Mouse (Mus musculus): ENCODE data around the gene Ube2s.
"Not testable (repeated sequence)": the region's sequence is repeated elsewhere in the genome, so short reads cannot be mapped to it uniquely, and the experiment has no call there.

Ube2s gene

GRCm38 (mm10) chr7:4820925-4821324, 8.5 kb upstream of the Ube2s start:
- not testable (repeated sequence) for DNase-seq (ENCODE audit: low spot score)

GRCm38 (mm10) chr7:4816559-4816958, 4.2 kb upstream of the Ube2s start:
- no peak for DNase-seq (ENCODE audit: low spot score)

- no peak for DNase-seq (ENCODE audit: low spot score)
These were observed 858 bp upstream of the Ube2s start for GRCm38 (mm10) chr7:4813105-4813791.

- DNase-seq (ENCODE audit: low spot score), result peak; percentile 42
These were observed 518 bp downstream of the Ube2s start for GRCm38 (mm10) chr7:4811842-4812302.

GRCm38 (mm10) chr7:4811131-4811530, 1.3 kb downstream of the Ube2s start:
- not testable (repeated sequence) for DNase-seq (ENCODE audit: low spot score)

GRCm38 (mm10) chr7:4806716-4807115, 5.7 kb downstream of the Ube2s start:
- no peak for DNase-seq (ENCODE audit: low spot score)

GRCm38 (mm10) chr7:4802247-4802646, 10.1 kb downstream of the Ube2s start:
- no peak for DNase-seq (ENCODE audit: low spot score)

- DNase-seq (ENCODE audit: low spot score), result no peak
These were observed 16.5 kb downstream of the Ube2s start for GRCm38 (mm10) chr7:4795767-4796433.

- DNase-seq (ENCODE audit: low spot score), result no peak
These were observed 17.7 kb downstream of the Ube2s start for GRCm38 (mm10) chr7:4794631-4795168.

- DNase-seq (ENCODE audit: low spot score), result no peak
These were observed 18.7 kb downstream of the Ube2s start for GRCm38 (mm10) chr7:4793674-4794073.

GRCm38 (mm10) chr7:4793248-4793647, 19.1 kb downstream of the Ube2s start:
- DNase-seq (ENCODE audit: low spot score), result not testable (repeated sequence)

- peak; percentile 90 for DNase-seq (ENCODE audit: low spot score)
These were observed 19.8 kb downstream of the Ube2s start, which contains the start of gene Rpl28 for GRCm38 (mm10) chr7:4792278-4793212. TSS of gene Rpl28 (plus strand) at chr7:4792874.

- DNase-seq (ENCODE audit: low spot score), result peak; percentile 38
These were observed 22.9 kb downstream of the Ube2s start, which contains the start of gene Tmem238 for GRCm38 (mm10) chr7:4789436-4789935. TSS of gene Tmem238 (minus strand) at chr7:4789656.

- peak; percentile 49 for DNase-seq (ENCODE audit: low spot score)
These were observed 23.6 kb downstream of the Ube2s start for GRCm38 (mm10) chr7:4788499-4789435.

- DNase-seq (ENCODE audit: low spot score), result no peak
These were observed 28.6 kb downstream of the Ube2s start for GRCm38 (mm10) chr7:4783667-4784268.

- no peak for DNase-seq (ENCODE audit: low spot score)
These were observed 29.6 kb downstream of the Ube2s start, which contains the start of the genes Il11 and Tmem190 for GRCm38 (mm10) chr7:4782759-4783158. TSS of gene Il11 (minus strand) at chr7:4782859. TSS of gene Tmem190 (plus strand) at chr7:4782937.

GRCm38 (mm10) chr7:4782130-4782529, 30.3 kb downstream of the Ube2s start:
- no peak for DNase-seq (ENCODE audit: low spot score)

GRCm38 (mm10) chr7:4779921-4780320, 32.5 kb downstream of the Ube2s start:
- DNase-seq (ENCODE audit: low spot score), result no peak

- no peak for DNase-seq (ENCODE audit: low spot score)
These were observed 34.3 kb downstream of the Ube2s start for GRCm38 (mm10) chr7:4777851-4778637.

Data from ovary, postnatal 10 days (tissue).